Mouse (Mus musculus) ES-Bruce4 (cell line): ENCODE data around the gene Pknox2. TPM values are rescaled to one million over a fixed set of nuclear protein-coding genes. Genes with fewer than 3 reads are reported as not detected.
A peak's percentile ranks its signal among the peaks of the same experiment; 100 is the strongest.

Experiments used
- H3K27ac ChIP-seq: 2 replicates; pipeline ENCODE4 v1.5.1; 2012; ENCODE audit warnings: low read length, inconsistent platforms; ENCODE audit not compliant: insufficient read depth
- H3K27me3 ChIP-seq: 2 replicates; pipeline ENCODE4 v1.6.1; 2012; ENCODE audit warnings: mild to moderate bottlenecking, low read length, inconsistent platforms; ENCODE audit not compliant: control insufficient read depth, poor library complexity, insufficient read depth, severe bottlenecking
- H3K36me3 ChIP-seq: 2 replicates; pipeline ENCODE4 v1.6.1; 2012; ENCODE audit warnings: inconsistent platforms, mild to moderate bottlenecking, low read length, moderate library complexity; ENCODE audit not compliant: control insufficient read depth, poor library complexity, insufficient read depth, severe bottlenecking
- H3K4me1 ChIP-seq: one replicate; pipeline ENCODE4 v1.8.1; 2011; ENCODE audit warnings: low read length; ENCODE audit not compliant: control insufficient read depth, insufficient read depth
- H3K4me3 ChIP-seq: 2 replicates; pipeline ENCODE4 v1.5.1; 2011; ENCODE audit warnings: low read depth, mild to moderate bottlenecking, low read length
- H3K9ac ChIP-seq: 2 replicates; pipeline ENCODE4 v1.6.1; 2012; ENCODE audit warnings: low read depth, mild to moderate bottlenecking, inconsistent platforms; ENCODE audit not compliant: poor library complexity, severe bottlenecking
- H3K9me3 ChIP-seq: replicated peaks from 2 replicates; pipeline ENCODE4 v1.6.1; 2012; ENCODE audit warnings: mild to moderate bottlenecking, low read length, inconsistent platforms; ENCODE audit not compliant: control insufficient read depth, poor library complexity, insufficient read depth, severe bottlenecking
- CTCF ChIP-seq: IDR thresholded peaks from one replicate; pipeline ENCODE4 v1.8.1; 2011; ENCODE audit warnings: low read depth, low read length
- EP300 ChIP-seq: IDR thresholded peaks from 2 replicates; pipeline ENCODE4 v1.6.1; 2011; ENCODE audit warnings: low read depth, low read length; ENCODE audit not compliant: insufficient read depth
- POLR2A ChIP-seq: IDR thresholded peaks from one replicate; pipeline ENCODE4 v1.8.1; 2011; ENCODE audit warnings: low read length; ENCODE audit not compliant: insufficient read depth
- polyA plus RNA-seq: library from polyadenylated mRNA; stranded (reverse); fragments of >200 nt; gene quantifications from 2 replicates; pipeline ENCODE4 v1.2.4, GENCODE M21; 2011; ENCODE audit warnings: low read depth; ENCODE audit not compliant: missing spikeins, insufficient read depth, insufficient read length

Gene Pknox2
- polyA plus RNA-seq, 1 experiment: 12.3 TPM

GRCm38 (mm10) chr9:36923753-36924152 is 223.5 kb downstream of the Pknox2 start:
- Histone ChIP-seq H3K4me1 (no peaks in the 10 kb centered on the region), H3K9ac (no peak overlapping the region), H3K27me3 (no peaks in the 10 kb centered on the region), H3K4me3 (no peak overlapping the region), H3K9me3 (no peaks in the 10 kb centered on the region), H3K27ac (no peak overlapping the region), H3K36me3 (no peaks in the 10 kb centered on the region)
- no peak for TF ChIP-seq EP300
- no peak for TF ChIP-seq POLR2A
- TF ChIP-seq CTCF: no peak

- Histone ChIP-seq H3K27me3 (no peaks in the 10 kb centered on the region), H3K4me1 (peaks cover 2% of the 10 kb centered on the region), H3K27ac (no peak overlapping the region), H3K4me3 (no peak overlapping the region), H3K9ac (no peak overlapping the region), H3K9me3 (no peaks in the 10 kb centered on the region), H3K36me3 (no peaks in the 10 kb centered on the region)
- TF ChIP-seq POLR2A: no peak
- TF ChIP-seq CTCF: no peak
- TF ChIP-seq EP300: no peak
These were observed 225.3 kb downstream of the Pknox2 start for GRCm38 (mm10) chr9:36921718-36922415.

GRCm38 (mm10) chr9:36919472-36919871 is 227.7 kb downstream of the Pknox2 start:
- Histone ChIP-seq H3K9me3 (no peaks in the 10 kb centered on the region), H3K4me1 (peaks cover 4% of the 10 kb centered on the region), H3K4me3 (no peak overlapping the region), H3K27me3 (no peaks in the 10 kb centered on the region), H3K36me3 (no peaks in the 10 kb centered on the region), H3K9ac (no peak overlapping the region), H3K27ac (no peak overlapping the region)
- TF ChIP-seq CTCF: no peak
- TF ChIP-seq EP300: no peak
- no peak for TF ChIP-seq POLR2A

GRCm38 (mm10) chr9:36918582-36918981 is 228.6 kb downstream of the Pknox2 start:
- no peak for TF ChIP-seq POLR2A
- TF ChIP-seq EP300: no peak
- TF ChIP-seq CTCF: no peak
- H3K4me3 ChIP-seq: no peak overlapping the region
- H3K4me1 ChIP-seq: peaks cover 4% of the 10 kb centered on the region
- no peaks in the 10 kb centered on the region for H3K36me3 ChIP-seq
- H3K27ac ChIP-seq: no peak overlapping the region
- H3K27me3 ChIP-seq: no peaks in the 10 kb centered on the region
- H3K9me3 ChIP-seq: no peaks in the 10 kb centered on the region
- H3K9ac ChIP-seq: no peak overlapping the region

- no peaks in the 10 kb centered on the region for H3K36me3 ChIP-seq
- no peak overlapping the region for H3K27ac ChIP-seq
- H3K9ac ChIP-seq: no peak overlapping the region
- no peaks in the 10 kb centered on the region for H3K27me3 ChIP-seq
- peak; percentile 50; the same call in 1 of the 2 replicates for TF ChIP-seq EP300
- no peak for TF ChIP-seq CTCF
- no peak overlapping the region for H3K4me3 ChIP-seq
- peaks cover 4% of the 10 kb centered on the region for H3K4me1 ChIP-seq
- no peaks in the 10 kb centered on the region for H3K9me3 ChIP-seq
These were observed 230.3 kb downstream of the Pknox2 start for GRCm38 (mm10) chr9:36916915-36917314.

- TF ChIP-seq POLR2A (no peak), CTCF (peak; percentile 95)
- Histone ChIP-seq H3K4me1 (peaks cover 4% of the 10 kb centered on the region), H3K27ac (no peak overlapping the region), H3K27me3 (no peaks in the 10 kb centered on the region), H3K36me3 (no peaks in the 10 kb centered on the region), H3K4me3 (no peak overlapping the region), H3K9ac (no peak overlapping the region), H3K9me3 (no peaks in the 10 kb centered on the region)
These were observed 230.8 kb downstream of the Pknox2 start for GRCm38 (mm10) chr9:36916362-36916761.
